Comparison of ENCODE assay signal across 12 mouse cellular contexts in the genomic region with DNA sequence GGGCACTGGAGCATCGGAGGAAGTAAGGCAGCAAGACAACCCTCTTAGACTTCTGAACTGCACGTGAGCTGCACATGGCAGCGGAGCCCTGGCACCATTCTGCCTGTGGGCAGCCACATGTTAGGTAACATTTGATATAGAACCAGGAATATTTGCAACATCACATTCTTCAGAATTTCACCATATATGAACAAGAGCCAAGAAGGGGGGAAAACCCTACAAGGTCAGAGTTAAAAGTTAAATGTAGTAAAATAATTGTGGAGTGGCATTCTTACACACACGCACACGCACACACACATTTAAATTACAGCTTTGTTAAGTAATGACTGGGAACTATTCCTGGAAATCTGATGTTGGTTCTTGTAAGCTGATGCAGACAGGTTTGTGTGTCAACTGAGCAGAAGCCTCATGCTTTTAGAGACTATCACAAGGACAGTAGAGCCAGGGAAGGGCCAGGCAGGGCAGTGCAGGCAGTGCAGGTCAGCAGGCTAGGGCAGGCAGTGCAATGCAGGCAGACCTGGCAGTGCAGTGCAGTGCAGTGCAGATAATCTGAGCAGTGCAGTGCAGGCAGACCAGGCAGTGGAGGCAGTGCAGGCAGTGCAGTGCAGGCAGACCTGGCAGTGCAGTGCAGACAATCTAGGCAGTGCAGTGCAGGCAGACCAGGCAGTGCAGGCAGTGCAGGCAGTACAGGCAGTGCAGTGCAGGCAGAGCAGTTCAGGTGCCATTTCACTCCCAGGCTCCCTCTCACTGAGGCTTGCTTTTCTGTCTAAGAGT. TPM values are rescaled to one million over a fixed set of nuclear protein-coding genes. Genes with fewer than 3 reads are reported as not detected.
DNase-seq lines count a peak whose midpoint lies in the region; ATAC-seq lines count a peak whose summit lies in the region.
"Had no signal": no experiment of that assay in that cellular context is flagged by ENCODE, and none has a peak within 500 bp of the region (broad histone marks: within the 10 kb centered on the region; RNA-seq: fewer than 3 reads in every experiment).

No protein-coding gene starts in this region.

- no peak overlapping the region for H3K9ac ChIP-seq in kidney, embryonic 15.5 days
- H3K9ac ChIP-seq in embryonic facial prominence, embryonic 15.5 days = no peak overlapping the region

- ATAC-seq in kidney, embryonic 15.5 days (replicated peaks; ENCODE audit: low FRiP score) = peak; percentile 60; the same call in 1 of the 2 replicates
- ATAC-seq in embryonic facial prominence, embryonic 15.5 days (ENCODE audit: insufficient number of reproducible peaks, low FRiP score, low TSS enrichment, low read depth) = no peak

- no peaks in the 10 kb centered on the region for H3K27me3 ChIP-seq in kidney, embryonic 15.5 days
- no peaks in the 10 kb centered on the region for H3K27me3 ChIP-seq in embryonic facial prominence, embryonic 15.5 days
- H3K27me3 ChIP-seq: CH12.LX had no signal

- no peak overlapping the region for H3K4me2 ChIP-seq in kidney, embryonic 15.5 days
- H3K4me2 ChIP-seq in embryonic facial prominence, embryonic 15.5 days (replicated peaks) = no peak overlapping the region

- no peaks in the 10 kb centered on the region for H3K4me1 ChIP-seq in kidney, embryonic 15.5 days
- no peaks in the 10 kb centered on the region for H3K4me1 ChIP-seq in embryonic facial prominence, embryonic 15.5 days

- no peaks in the 10 kb centered on the region for H3K9me3 ChIP-seq in kidney, embryonic 15.5 days (replicated peaks)
- H3K9me3 ChIP-seq in embryonic facial prominence, embryonic 15.5 days (replicated peaks) = no peaks in the 10 kb centered on the region

- no peak for DNase-seq in kidney, postnatal 36 days
- DNase-seq in adrenal gland, postnatal 25 days = peak; percentile 27
- DNase-seq in lung, postnatal 25 days (ENCODE audit: low spot score) = peak; percentile 30
- DNase-seq in cerebellum, postnatal 36 days = no peak
- no peak for DNase-seq in embryo, embryonic 10 days (ENCODE audit: low spot score)
- DNase-seq in heart, adult 8-10 months (ENCODE audit: low spot score) = no peak
- DNase-seq: cerebellum, adult 9-11 months; kidney, adult 9 months; thymus, adult 2 months had no signal

- no peak overlapping the region for H3K4me3 ChIP-seq in kidney, embryonic 15.5 days (replicated peaks)
- H3K4me3 ChIP-seq in embryonic facial prominence, embryonic 15.5 days (replicated peaks) = no peak overlapping the region

- WGBS in kidney, embryonic 15.5 days = 95% methylated on average over 5 of the region's 5 CpGs
- 84% methylated on average over 5 of the region's 5 CpGs for WGBS in embryonic facial prominence, embryonic 15.5 days

- no peak overlapping the region for H3K27ac ChIP-seq in kidney, embryonic 15.5 days
- H3K27ac ChIP-seq in embryonic facial prominence, embryonic 15.5 days (replicated peaks) = 0 out of 2 replicates have a peak overlapping the region, but pooled peaks have one; percentile 4

- H3K36me3 ChIP-seq in kidney, embryonic 15.5 days = peaks cover 35% of the 10 kb centered on the region
- H3K36me3 ChIP-seq in embryonic facial prominence, embryonic 15.5 days = peaks cover 6% of the 10 kb centered on the region; the same call in 1 of the 2 replicates

RNA-seq across cellular contexts. Expression of a gene that starts 38.3 kb away (rescaled TPM):
- 31.6 and 35.8 TPM in 2 replicates for polyA plus RNA-seq in kidney, embryonic 15.5 days (2015; fragmentation: Nextera tagmentation; extraction: Ambion mirVana)
- total RNA-seq in adrenal gland, postnatal 25 days (2021) = 23.8 and 25.8 TPM in 2 replicates
- 30.5 and 32.5 TPM in 2 replicates for polyA plus RNA-seq in embryonic facial prominence, embryonic 15.5 days (2015; fragmentation: Nextera tagmentation; extraction: Ambion mirVana)
- total RNA-seq in heart, adult 8-10 months (2022) = 10 to 100 TPM in 2 of 4 experiments, 1 to 10 TPM in 2; 9.1 to 10.7 (median 10.2) TPM

Comparison
In these comparisons a context has a peak if more than half of its experiments do, and no peak if none do; other contexts are left out.
1. DNase-seq: peak in adrenal gland, postnatal 25 days (single experiment) and lung, postnatal 25 days (single experiment); none in kidney, postnatal 36 days (0 of 2), cerebellum, postnatal 36 days (0 of 2), embryo, embryonic 10 days (single experiment) and heart, adult 8-10 months (single experiment).